Mouse (Mus musculus) skeletal muscle tissue, postnatal 0 days (tissue): ENCODE measurements around the gene Olfr730. TPM values are rescaled to one million over a fixed set of nuclear protein-coding genes. Genes with fewer than 3 reads are reported as not detected.

Experiments
- polyA plus RNA-seq: library from polyadenylated mRNA; unstranded; fragments of >200 nt; fragmentation: Nextera tagmentation; extraction: Ambion mirVana; gene quantifications from 2 replicates; pipeline ENCODE4 v1.2.1, GENCODE M21; 2015

Gene Olfr730
- polyA plus RNA-seq, result not detected in 2 replicates

GRCm38 (mm10) chr14:50188098-50188497 is at the start of gene Olfr730:
TSS of gene Olfr730 (minus strand) at chr14:50188198.

GRCm38 (mm10) chr14:50152810-50153209 is 35.2 kb downstream of the Olfr730 start, which contains the start of gene Olfr729:
TSS of gene Olfr729 (minus strand) at chr14:50152910.

GRCm38 (mm10) chr14:50142580-50142979 is 45.4 kb downstream of the Olfr730 start, which contains the start of gene Olfr728:
TSS of gene Olfr728 (minus strand) at chr14:50142680.

Other genes starting within 250 kb of the Olfr730 start
- gene Olfr724, start 224.9 kb downstream of the Olfr730 start, polyA plus RNA-seq, result not detected in 2 replicates
- gene Olfr725, start 147.8 kb downstream of the Olfr730 start, polyA plus RNA-seq, result not detected in 2 replicates
- gene Olfr726, start 97.2 kb downstream of the Olfr730 start, polyA plus RNA-seq, result not detected in 2 replicates
- not detected in 2 replicates for gene Olfr727, start 65.0 kb downstream of the Olfr730 start, polyA plus RNA-seq
- not detected in 2 replicates for gene Olfr728, start 45.5 kb downstream of the Olfr730 start, polyA plus RNA-seq
- gene Olfr729, start 35.3 kb downstream of the Olfr730 start, polyA plus RNA-seq, result not detected in 2 replicates
- not detected in 2 replicates for gene Olfr731, start 53.7 kb upstream of the Olfr730 start, polyA plus RNA-seq
- not detected in 2 replicates for gene Olfr732, start 96.0 kb upstream of the Olfr730 start, polyA plus RNA-seq
- gene Olfr733, start 113.3 kb upstream of the Olfr730 start, polyA plus RNA-seq, result not detected in 2 replicates
- gene Olfr734, start 138.6 kb upstream of the Olfr730 start, polyA plus RNA-seq, result not detected in 2 replicates
- not detected in 2 replicates for gene Olfr735, start 160.7 kb upstream of the Olfr730 start, polyA plus RNA-seq
- not detected in 2 replicates for gene Tlr11, start 169.7 kb upstream of the Olfr730 start, polyA plus RNA-seq
- not detected in 2 replicates for gene Olfr736, start 193.0 kb upstream of the Olfr730 start, polyA plus RNA-seq
- gene Olfr738, start 219.4 kb upstream of the Olfr730 start, polyA plus RNA-seq, result not detected in 2 replicates
- not detected in 2 replicates for gene Olfr739, start 230.4 kb upstream of the Olfr730 start, polyA plus RNA-seq